Mouse (Mus musculus): Measurements from ENCODE around the gene Rxrb. TPM values are rescaled to one million over a fixed set of nuclear protein-coding genes. Genes with fewer than 3 reads are reported as not detected.

The Rxrb gene
- polyA plus RNA-seq, 2 experiments, result 6.0 to 16.5 TPM

DNA sequence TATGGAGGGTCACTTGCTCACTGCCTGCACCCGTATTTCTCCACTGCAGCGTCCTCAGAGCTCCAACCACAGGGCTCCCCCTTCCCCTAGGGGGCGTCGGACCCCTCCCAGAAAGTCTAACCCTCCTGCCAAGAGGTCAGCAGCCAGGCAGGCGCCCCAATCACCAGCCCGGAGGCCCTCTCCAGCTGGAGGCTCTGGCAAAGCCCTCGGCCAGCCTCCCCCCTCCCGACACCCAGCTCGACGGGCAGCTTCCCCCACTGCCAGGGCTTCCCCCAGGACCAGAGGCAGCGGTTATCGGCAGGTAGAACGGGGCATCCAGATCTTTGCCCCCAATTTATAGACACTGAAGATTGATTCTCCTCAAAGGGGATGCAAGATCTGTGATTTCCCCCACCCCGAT, 14.3 kb downstream of the Rxrb start:
- Histone ChIP-seq H3K36me3 (replicated peaks; ENCODE audit: control insufficient read depth, insufficient read depth, low read depth) (no peaks in the 10 kb centered on the region), H3K4me1 (replicated peaks; ENCODE audit: control insufficient read depth in 2 of 2, insufficient read depth in 2 of 2, low read length in 1 of 2) (no peaks in the 10 kb centered on the region), H3K9me3 (ENCODE audit: control insufficient read depth, low read length) (no peaks in the 10 kb centered on the region), H3K9ac (replicated peaks) (no peak overlapping the region), H3K4me3 (ENCODE audit: insufficient read depth in 1 of 2, low read depth in 2 of 2, low read length in 2 of 2) (no peak overlapping the region), H3K4me2 (ENCODE audit: low read depth) (no peak overlapping the region), H3K27ac (no peak overlapping the region), H3K27me3 (ENCODE audit: control insufficient read depth, insufficient read depth, low read length) (no peaks in the 10 kb centered on the region)
- ATAC-seq (ENCODE audit: insufficient read depth) (no peak), DNase-seq (ENCODE audit: low read depth in 3 of 3, low spot score in 3 of 3) (no peak)
- TF ChIP-seq CTCF (IDR thresholded peaks at IDR 0.05; ENCODE audit: low read depth), result no peak
- no peak for TF ChIP-seq EP300 (IDR thresholded peaks at IDR 0.05; ENCODE audit: low read depth)
- WGBS (ENCODE audit: insufficient replicate concordance), result 65% methylated on average over 14 of the region's 14 CpGs

DNA sequence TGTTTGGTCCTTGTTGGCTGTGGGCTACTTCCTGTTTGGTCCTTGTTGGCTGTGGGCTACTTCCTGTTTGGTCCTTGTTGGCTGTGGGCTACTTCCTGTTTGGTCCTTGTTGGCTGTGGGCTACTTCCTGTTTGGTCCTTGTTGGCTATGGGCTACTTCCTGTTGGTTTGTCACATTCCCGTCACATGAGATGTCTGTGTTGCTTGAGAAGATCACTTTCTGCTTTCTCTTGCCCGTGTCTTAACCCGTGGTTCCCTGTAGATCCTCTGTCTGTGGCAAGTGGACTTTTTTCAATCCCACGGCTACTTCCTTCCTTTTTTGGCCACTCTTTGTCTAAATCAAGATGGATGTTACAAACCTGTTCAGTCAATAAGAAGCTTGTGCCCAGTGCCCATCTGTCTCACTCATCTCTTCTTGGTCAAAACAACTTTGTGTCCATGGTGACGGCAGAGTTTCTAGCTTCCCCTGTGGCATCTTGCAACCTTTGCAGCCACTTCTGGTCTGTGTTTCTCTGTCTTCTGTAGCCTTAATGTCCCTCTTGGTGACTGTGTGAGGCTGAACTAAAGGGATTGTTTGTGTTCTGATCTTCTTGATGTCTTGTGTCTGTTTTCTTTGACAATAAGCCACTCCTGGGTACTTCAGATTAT, 15.9 kb downstream of the Rxrb start:
- no peak for DNase-seq (ENCODE audit: low read depth in 3 of 3, low spot score in 3 of 3)

DNA sequence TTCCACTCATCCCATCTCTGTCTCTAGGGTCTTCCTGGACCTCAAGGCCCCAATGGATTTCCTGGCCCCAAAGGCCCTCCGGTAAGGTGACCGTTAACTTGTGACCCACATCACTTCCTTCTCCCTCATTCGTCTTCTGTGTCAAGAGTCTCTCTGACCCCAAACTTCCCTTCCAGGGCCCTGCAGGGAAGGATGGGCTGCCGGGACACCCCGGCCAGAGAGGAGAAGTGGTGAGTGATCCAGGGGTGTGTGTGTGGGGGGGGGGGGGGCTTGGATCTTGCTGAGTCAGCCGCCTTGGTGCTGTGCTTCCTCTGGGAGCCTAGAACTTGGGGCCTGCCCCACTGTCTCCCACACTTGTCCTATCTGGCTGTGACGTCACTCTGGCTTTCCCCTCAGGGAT, 25.6 kb downstream of the Rxrb start:
- Histone ChIP-seq H3K4me1 (replicated peaks; ENCODE audit: control insufficient read depth in 2 of 2, insufficient read depth in 2 of 2, low read length in 1 of 2) (no peaks in the 10 kb centered on the region), H3K4me3 (ENCODE audit: insufficient read depth in 1 of 2, low read depth in 2 of 2, low read length in 2 of 2) (no peak overlapping the region), H3K9me3 (ENCODE audit: control insufficient read depth, low read length) (no peaks in the 10 kb centered on the region), H3K27ac (no peak overlapping the region), H3K9ac (replicated peaks) (no peak overlapping the region), H3K4me2 (ENCODE audit: low read depth) (no peak overlapping the region), H3K27me3 (ENCODE audit: control insufficient read depth, insufficient read depth, low read length) (no peaks in the 10 kb centered on the region), H3K36me3 (replicated peaks; ENCODE audit: control insufficient read depth, insufficient read depth, low read depth) (no peaks in the 10 kb centered on the region)
- no peak for ATAC-seq (ENCODE audit: insufficient read depth)
- DNase-seq (ENCODE audit: low read depth in 3 of 3, low spot score in 3 of 3), result no peak
- WGBS (ENCODE audit: insufficient replicate concordance), result 19% methylated on average over 6 of the region's 7 CpGs
- TF ChIP-seq EP300 (IDR thresholded peaks at IDR 0.05; ENCODE audit: low read depth) (no peak), CTCF (IDR thresholded peaks at IDR 0.05; ENCODE audit: low read depth) (no peak)

More for the DNA sequence above, 15.9 kb downstream of the Rxrb start:
- no peak for ATAC-seq (ENCODE audit: insufficient read depth)
- Histone ChIP-seq H3K36me3 (replicated peaks; ENCODE audit: control insufficient read depth, insufficient read depth, low read depth) (no peaks in the 10 kb centered on the region), H3K27ac (no peak overlapping the region), H3K4me2 (ENCODE audit: low read depth) (no peak overlapping the region), H3K4me3 (ENCODE audit: insufficient read depth in 1 of 2, low read depth in 2 of 2, low read length in 2 of 2) (no peak overlapping the region), H3K9me3 (ENCODE audit: control insufficient read depth, low read length) (no peaks in the 10 kb centered on the region), H3K4me1 (replicated peaks; ENCODE audit: control insufficient read depth in 2 of 2, insufficient read depth in 2 of 2, low read length in 1 of 2) (no peaks in the 10 kb centered on the region), H3K9ac (replicated peaks) (no peak overlapping the region), H3K27me3 (ENCODE audit: control insufficient read depth, insufficient read depth, low read length) (no peaks in the 10 kb centered on the region)
- no peak for TF ChIP-seq EP300 (IDR thresholded peaks at IDR 0.05; ENCODE audit: low read depth)
- no peak for TF ChIP-seq CTCF (IDR thresholded peaks at IDR 0.05; ENCODE audit: low read depth)
- WGBS (ENCODE audit: insufficient replicate concordance), result 44% methylated on average over 5 of the region's 5 CpGs

DNA sequence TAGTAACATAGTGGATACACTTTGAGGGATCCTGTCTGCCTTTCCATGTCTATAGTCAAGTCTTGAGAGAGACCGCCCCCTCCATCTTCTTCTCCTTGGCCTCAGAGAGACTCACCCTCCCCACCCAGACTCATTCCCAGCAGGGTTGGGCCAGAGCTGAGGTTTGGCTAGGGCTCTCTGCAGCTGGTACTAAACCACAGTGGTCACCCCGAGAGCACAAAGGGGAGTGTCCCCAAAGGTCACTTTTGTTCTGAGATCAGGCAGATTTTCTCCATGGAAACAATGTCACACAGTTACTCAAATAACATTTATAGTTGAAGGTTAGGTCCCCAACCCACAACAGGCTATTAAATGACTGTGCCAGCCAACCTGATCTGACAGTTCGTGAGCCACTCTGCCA, 37.3 kb downstream of the Rxrb start:
- Histone ChIP-seq H3K9me3 (ENCODE audit: control insufficient read depth, low read length) (no peaks in the 10 kb centered on the region), H3K4me2 (ENCODE audit: low read depth) (no peak overlapping the region), H3K9ac (replicated peaks) (no peak overlapping the region), H3K27ac (no peak overlapping the region), H3K4me1 (replicated peaks; ENCODE audit: control insufficient read depth in 2 of 2, insufficient read depth in 2 of 2, low read length in 1 of 2) (no peaks in the 10 kb centered on the region), H3K36me3 (replicated peaks; ENCODE audit: control insufficient read depth, insufficient read depth, low read depth) (no peaks in the 10 kb centered on the region), H3K4me3 (ENCODE audit: insufficient read depth in 1 of 2, low read depth in 2 of 2, low read length in 2 of 2) (no peak overlapping the region), H3K27me3 (ENCODE audit: control insufficient read depth, insufficient read depth, low read length) (no peaks in the 10 kb centered on the region)
- WGBS (ENCODE audit: insufficient replicate concordance), result 48% methylated on average over 3 of the region's 3 CpGs
- DNase-seq (ENCODE audit: low read depth in 3 of 3, low spot score in 3 of 3) (no peak), ATAC-seq (ENCODE audit: insufficient read depth) (no peak)
- TF ChIP-seq CTCF (IDR thresholded peaks at IDR 0.05; ENCODE audit: low read depth) (no peak), EP300 (IDR thresholded peaks at IDR 0.05; ENCODE audit: low read depth) (no peak)

DNA sequence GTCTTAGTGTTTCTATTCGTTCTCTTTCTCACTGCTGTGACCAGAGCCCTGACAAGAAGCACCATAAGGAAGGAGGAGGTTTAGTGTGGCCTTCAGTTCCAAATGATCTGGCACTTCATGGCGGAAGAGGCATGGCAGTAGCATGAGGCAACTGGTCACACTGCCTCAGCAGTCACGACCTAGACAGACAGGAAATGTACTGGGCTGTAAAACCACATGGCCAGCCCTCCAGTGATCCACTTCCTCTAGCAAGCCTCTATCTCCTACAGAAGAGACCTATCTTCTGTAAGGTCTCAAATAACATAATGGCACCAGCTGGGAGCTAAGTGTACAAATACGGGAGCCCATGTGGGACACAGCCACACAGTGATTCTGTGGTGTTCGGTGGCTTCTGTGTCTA, 40.5 kb downstream of the Rxrb start:
- Histone ChIP-seq H3K36me3 (replicated peaks; ENCODE audit: control insufficient read depth, insufficient read depth, low read depth) (no peaks in the 10 kb centered on the region), H3K9ac (replicated peaks) (no peak overlapping the region), H3K27ac (no peak overlapping the region), H3K27me3 (ENCODE audit: control insufficient read depth, insufficient read depth, low read length) (peaks cover 13% of the 10 kb centered on the region), H3K4me2 (ENCODE audit: low read depth) (no peak overlapping the region), H3K9me3 (ENCODE audit: control insufficient read depth, low read length) (no peaks in the 10 kb centered on the region), H3K4me3 (ENCODE audit: insufficient read depth in 1 of 2, low read depth in 2 of 2, low read length in 2 of 2) (no peak overlapping the region), H3K4me1 (replicated peaks; ENCODE audit: control insufficient read depth in 2 of 2, insufficient read depth in 2 of 2, low read length in 1 of 2) (no peaks in the 10 kb centered on the region)
- TF ChIP-seq CTCF (IDR thresholded peaks at IDR 0.05; ENCODE audit: low read depth), result no peak
- TF ChIP-seq EP300 (IDR thresholded peaks at IDR 0.05; ENCODE audit: low read depth), result no peak
- ATAC-seq (ENCODE audit: insufficient read depth) (no peak), DNase-seq (ENCODE audit: low read depth in 3 of 3, low spot score in 3 of 3) (no peak)
- WGBS (ENCODE audit: insufficient replicate concordance), result 41% methylated on average over 5 of the region's 5 CpGs

All from liver, embryonic 14.5 days (tissue).